Mouse (Mus musculus) bone marrow, adult 2 months (tissue): Measurements from ENCODE around the gene Sec61a2.

ENCODE experiments used
- CTCF ChIP-seq: fragments of 200-500 bp; IDR thresholded peaks from 2 replicates; pipeline ENCODE4 v1.5.1; 2011; ENCODE audit warnings: low read length, control low read depth; ENCODE audit not compliant: control insufficient read depth, insufficient read depth
- POLR2A ChIP-seq: fragments of 200-500 bp; IDR thresholded peaks from 2 replicates; pipeline ENCODE4 v1.6.1; 2011; ENCODE audit warnings: low read depth, mild to moderate bottlenecking, control low read depth, low read length, borderline replicate concordance; ENCODE audit not compliant: control insufficient read depth

DNA sequence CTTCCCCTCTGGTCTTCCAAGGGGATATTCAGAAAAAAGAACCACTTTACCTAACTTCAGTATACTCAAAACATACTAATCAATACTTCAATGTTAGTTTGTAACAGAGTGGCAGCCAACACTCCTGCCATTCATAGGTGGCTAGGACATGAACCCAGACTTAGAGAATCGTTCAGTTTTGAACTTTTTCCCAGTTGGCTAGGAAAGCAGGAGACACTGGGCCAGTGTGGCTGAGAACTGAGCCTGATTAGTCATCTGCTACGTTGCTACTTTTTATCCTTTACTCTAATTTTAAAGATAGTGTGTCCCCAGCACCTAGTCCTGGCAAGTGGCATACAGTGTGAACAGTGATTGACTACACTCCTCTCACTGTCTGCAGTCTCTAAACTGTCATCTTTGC lies 27.6 kb downstream of the Sec61a2 start:
- no peak for TF ChIP-seq CTCF
- TF ChIP-seq POLR2A: no peak
